Mouse (Mus musculus) adrenal gland, postnatal 14 days (tissue): ENCODE measurements at regions not wholly inside any gene's neighbourhood (a gene's known extent, or its start where the extent isn't known, plus 50 kb on each side); places are given as distances from the start of the nearest gene placed in this dataset.
A peak's percentile ranks its signal among the peaks of the same experiment; 100 is the strongest.

ENCODE experiments used
- DNase-seq: peaks from one replicate; pipeline ENCODE4 v3.0.0; 2021; ENCODE audit warnings: mixed read lengths

- no peak for DNase-seq
These were observed 233.3 kb downstream of the Foxa2 start for GRCm38 (mm10) chr2:147813516-147813915.

- peak; percentile 43 for DNase-seq
These were observed 238.6 kb downstream of the Foxa2 start for GRCm38 (mm10) chr2:147808036-147808675.

GRCm38 (mm10) chr2:147803102-147803501 is 243.7 kb downstream of the Foxa2 start:
- DNase-seq: peak; percentile 55

GRCm38 (mm10) chr2:147791434-147791833 is 255.3 kb downstream of the Foxa2 start:
- no peak for DNase-seq

- DNase-seq: no peak
These were observed 256.9 kb downstream of the Foxa2 start for GRCm38 (mm10) chr2:147789877-147790276.

- peak; percentile 69 for DNase-seq
These were observed 257.5 kb downstream of the Foxa2 start for GRCm38 (mm10) chr2:147789268-147789667.

- DNase-seq: no peak
These were observed 258.8 kb downstream of the Foxa2 start for GRCm38 (mm10) chr2:147788001-147788400.

GRCm38 (mm10) chr2:147782496-147782895 is 264.3 kb downstream of the Foxa2 start:
- DNase-seq: no peak

GRCm38 (mm10) chr2:147776316-147776715 is 270.5 kb downstream of the Foxa2 start:
- no peak for DNase-seq

GRCm38 (mm10) chr2:147772579-147772978 is 274.2 kb downstream of the Foxa2 start:
- DNase-seq: no peak

GRCm38 (mm10) chr2:147753089-147753488 is 293.7 kb downstream of the Foxa2 start:
- no peak for DNase-seq

- no peak for DNase-seq
These were observed 294.9 kb downstream of the Foxa2 start for GRCm38 (mm10) chr2:147751831-147752230.

- no peak for DNase-seq
These were observed 298.8 kb downstream of the Foxa2 start for GRCm38 (mm10) chr2:147748006-147748405.

- no peak for DNase-seq
These were observed 302.9 kb downstream of the Foxa2 start for GRCm38 (mm10) chr2:147743908-147744307.

- DNase-seq: peak; percentile 30
These were observed 308.4 kb downstream of the Foxa2 start for GRCm38 (mm10) chr2:147738307-147738872.

- DNase-seq: no peak
These were observed 319.4 kb downstream of the Foxa2 start for GRCm38 (mm10) chr2:147727396-147727795.

GRCm38 (mm10) chr2:147718936-147719335 is 327.8 kb downstream of the Foxa2 start:
- DNase-seq: no peak

GRCm38 (mm10) chr2:147717484-147717947 is 329.3 kb downstream of the Foxa2 start:
- DNase-seq: no peak

GRCm38 (mm10) chr2:147715791-147716190 is 331.0 kb downstream of the Foxa2 start:
- DNase-seq: no peak

GRCm38 (mm10) chr2:147710593-147711265 is 336.0 kb downstream of the Foxa2 start:
- DNase-seq: no peak

- no peak for DNase-seq
These were observed 337.0 kb downstream of the Foxa2 start for GRCm38 (mm10) chr2:147709799-147710198.

- DNase-seq: no peak
These were observed 339.6 kb downstream of the Foxa2 start for GRCm38 (mm10) chr2:147707156-147707555.

- DNase-seq: no peak
These were observed 342.3 kb downstream of the Pax1 start for GRCm38 (mm10) chr2:147703981-147704380.
